Mouse (Mus musculus) adrenal gland, adult (tissue): ENCODE measurements around the gene Sult2a6.

ENCODE experiments used
- DNase-seq, 2 experiments: peaks; one replicate each; pipeline ENCODE4 v3.0.0; 2022 to 2023; ENCODE audit warnings: low spot score in 1 of 2; ENCODE audit not compliant: inconsistent age in 2 of 2

The Sult2a6 gene

GRCm38 (mm10) chr7:14254770-14255169, at the start of gene Sult2a6:
Gene Sult2a6 (minus strand): TSS chr7:14254870.
- no peak for DNase-seq

GRCm38 (mm10) chr7:14215231-14215630, 39.4 kb downstream of the Sult2a6 start:
- no peak for DNase-seq

- no peak for DNase-seq
Observed at GRCm38 (mm10) chr7:14203417-14203816, 51.3 kb downstream of the Sult2a6 start.

GRCm38 (mm10) chr7:14202487-14202886, 52.2 kb downstream of the Sult2a6 start:
- no peak for DNase-seq
